Mouse (Mus musculus) right cerebral cortex, postnatal 14 days (tissue): ENCODE measurements around the gene Mtss1l.

Experiments
- DNase-seq: peaks from one replicate; pipeline ENCODE4 v3.0.0; 2022

Gene Mtss1l

GRCm38 (mm10) chr8:110741816-110742451 is 20.7 kb downstream of the Mtss1l start:
- DNase-seq: no peak

GRCm38 (mm10) chr8:110742452-110742818 is 21.2 kb downstream of the Mtss1l start:
- no peak for DNase-seq

- DNase-seq: no peak
Measured at GRCm38 (mm10) chr8:110745162-110745561, 23.9 kb downstream of the Mtss1l start.

- no peak for DNase-seq
Measured at GRCm38 (mm10) chr8:110746661-110747060, 25.4 kb downstream of the Mtss1l start.

GRCm38 (mm10) chr8:110749500-110750170 is 28.4 kb downstream of the Mtss1l start:
- no peak for DNase-seq

- DNase-seq: no peak
Measured at GRCm38 (mm10) chr8:110750269-110750668, 29.0 kb downstream of the Mtss1l start.

- no peak for DNase-seq
Measured at GRCm38 (mm10) chr8:110751490-110751889, 30.2 kb downstream of the Mtss1l start.

GRCm38 (mm10) chr8:110754713-110755112 is 33.4 kb downstream of the Mtss1l start:
- DNase-seq: no peak

GRCm38 (mm10) chr8:110755511-110756170 is 34.4 kb downstream of the Mtss1l start:
- peak; percentile 54 for DNase-seq

- DNase-seq: no peak
Measured at GRCm38 (mm10) chr8:110756196-110756595, 34.9 kb downstream of the Mtss1l start.

- no peak for DNase-seq
Measured at GRCm38 (mm10) chr8:110760280-110760940, 39.1 kb downstream of the Mtss1l start.

GRCm38 (mm10) chr8:110761185-110761584 is 39.9 kb downstream of the Mtss1l start:
- DNase-seq: no peak

- no peak for DNase-seq
Measured at GRCm38 (mm10) chr8:110761988-110762387, 40.7 kb downstream of the Mtss1l start.

- no peak for DNase-seq
Measured at GRCm38 (mm10) chr8:110764671-110765070, 43.4 kb downstream of the Mtss1l start.

GRCm38 (mm10) chr8:110767261-110767660 is 46.0 kb downstream of the Mtss1l start:
- no peak for DNase-seq

- no peak for DNase-seq
Measured at GRCm38 (mm10) chr8:110772452-110772851, 51.2 kb downstream of the Mtss1l start.

GRCm38 (mm10) chr8:110774047-110774446 is 52.8 kb downstream of the Mtss1l start:
- DNase-seq: no peak

- no peak for DNase-seq
Measured at GRCm38 (mm10) chr8:110774725-110775124, 53.4 kb downstream of the Mtss1l start.

- no peak for DNase-seq
Measured at GRCm38 (mm10) chr8:110775316-110775715, 54.0 kb downstream of the Mtss1l start.

GRCm38 (mm10) chr8:110775721-110776120 is 54.4 kb downstream of the Mtss1l start:
- no peak for DNase-seq

- DNase-seq: no peak
Measured at GRCm38 (mm10) chr8:110776335-110776734, 55.1 kb downstream of the Mtss1l start.

- DNase-seq: no peak
Measured at GRCm38 (mm10) chr8:110779924-110780718, 58.8 kb downstream of the Mtss1l start.

GRCm38 (mm10) chr8:110785366-110785765 is 64.1 kb downstream of the Mtss1l start:
- no peak for DNase-seq
